Mouse (Mus musculus) spleen, adult 18-20 months (tissue): ENCODE data around the gene Herpud1.
"Not testable (repeated sequence)": the region's sequence is repeated elsewhere in the genome, so short reads cannot be mapped to it uniquely, and the experiment has no call there.

ENCODE experiments used
- DNase-seq, 2 experiments: peaks; one replicate each; pipeline ENCODE4 v3.0.0; 2022; ENCODE audit warnings: mixed read lengths in 2 of 2

Herpud1 gene

GRCm38 (mm10) chr8:94376176-94376575 lies 10.1 kb upstream of the Herpud1 start:
- no peak for DNase-seq

DNA sequence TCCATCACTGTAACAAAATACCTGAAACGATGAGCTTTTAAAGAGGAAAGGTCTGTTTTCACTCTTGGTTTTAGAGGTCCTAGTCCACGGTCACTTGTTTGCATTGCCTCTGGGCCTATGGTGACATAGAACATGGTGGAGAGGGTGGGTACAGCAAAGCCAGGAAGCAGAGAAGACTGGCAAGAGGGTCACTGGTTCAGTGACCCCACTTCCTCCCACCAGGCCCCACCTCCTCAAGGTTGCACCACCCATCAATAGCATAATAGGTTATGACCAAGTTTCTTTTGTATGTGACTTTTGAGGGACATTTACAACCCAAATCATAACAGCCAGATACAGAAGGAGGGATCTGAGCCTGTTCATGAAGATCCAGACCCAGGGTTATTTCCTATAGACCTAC lies 9.7 kb upstream of the Herpud1 start:
- peak in 1 of 2 experiments; percentile 33 for DNase-seq

DNA sequence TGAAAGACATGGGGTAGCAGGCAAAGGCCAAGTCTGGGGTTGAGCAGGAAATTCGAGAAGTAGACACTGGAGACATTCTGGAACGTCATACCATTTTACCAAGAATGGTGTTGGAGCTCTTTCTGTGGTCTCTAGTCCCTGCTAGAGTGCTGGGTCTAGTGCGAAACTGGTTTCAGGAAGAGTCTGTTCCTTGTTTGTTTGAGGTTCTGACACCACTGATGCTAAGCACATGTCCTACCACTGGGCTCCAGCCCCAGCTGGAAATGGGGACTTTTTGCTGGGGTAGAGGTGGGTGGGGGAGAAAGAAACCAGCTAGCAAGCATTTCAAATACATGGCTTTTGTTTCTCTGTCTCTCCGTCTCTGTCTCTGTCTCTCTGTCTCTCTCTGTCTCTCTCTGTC lies 9.2 kb upstream of the Herpud1 start:
- DNase-seq, result no peak

DNA sequence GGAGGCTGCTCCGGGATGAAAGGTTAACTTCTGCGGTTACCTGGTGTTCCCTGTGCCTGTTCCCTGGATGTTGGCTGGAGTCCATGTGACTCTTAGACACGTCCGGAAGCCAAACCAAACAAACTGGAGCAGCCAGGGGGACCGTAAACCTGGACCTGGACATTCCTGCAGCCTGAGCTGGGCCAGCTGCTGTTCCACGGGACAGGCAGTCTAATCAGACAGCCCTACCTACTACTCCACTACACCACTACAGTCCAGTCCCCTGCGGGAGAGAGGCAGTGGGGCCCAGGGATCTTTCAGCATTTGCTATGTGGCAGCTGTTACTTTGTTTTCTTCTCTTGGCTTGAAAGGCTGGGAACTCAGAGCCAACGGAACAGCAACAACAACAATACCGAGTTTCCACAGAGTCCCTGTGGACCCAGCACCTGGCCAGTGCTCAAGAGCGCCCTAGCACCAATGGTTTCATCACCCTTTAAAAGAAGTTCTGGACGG lies 8.5 kb upstream of the Herpud1 start:
- DNase-seq, result no peak

DNA sequence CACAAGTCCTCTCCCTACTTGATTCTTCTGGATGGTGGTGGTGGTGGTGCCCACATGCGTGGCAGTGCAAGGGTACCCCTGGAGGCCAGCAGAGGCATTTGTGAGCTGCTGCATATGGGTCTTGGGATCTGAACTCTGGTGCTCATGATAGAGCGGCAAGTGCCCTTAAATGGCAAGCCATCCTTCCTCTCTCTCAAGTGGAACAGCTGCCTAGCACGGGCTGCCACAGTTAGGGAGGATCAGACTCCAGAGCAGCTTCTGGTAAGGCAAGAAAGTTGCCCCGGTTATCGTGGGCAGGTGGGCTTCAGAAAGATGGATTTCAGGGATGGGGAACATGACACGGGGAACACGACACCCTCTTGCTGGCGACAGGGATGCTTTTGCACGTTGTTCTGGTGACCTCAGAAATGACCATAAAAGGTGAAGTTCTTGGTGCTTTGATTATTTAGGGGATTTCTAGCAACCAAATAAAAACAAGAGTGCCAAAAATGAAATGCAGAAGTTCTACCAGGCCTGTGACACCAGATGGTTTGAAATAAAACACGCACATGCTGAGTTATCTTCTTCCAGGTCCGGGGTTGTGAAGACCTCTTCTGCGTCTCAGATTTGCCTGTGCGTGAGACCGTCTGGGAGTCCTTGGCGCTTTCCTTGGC lies 7.3 kb upstream of the Herpud1 start:
- DNase-seq, result peak in 1 of 2 experiments; percentile 46

- no peak for DNase-seq
These were observed 6.6 kb upstream of the Herpud1 start for GRCm38 (mm10) chr8:94379686-94380085.

GRCm38 (mm10) chr8:94384166-94384565 lies 2.1 kb upstream of the Herpud1 start:
- DNase-seq, result no peak

- DNase-seq, result no peak
These were observed 578 bp upstream of the Herpud1 start for GRCm38 (mm10) chr8:94385506-94386213.

DNA sequence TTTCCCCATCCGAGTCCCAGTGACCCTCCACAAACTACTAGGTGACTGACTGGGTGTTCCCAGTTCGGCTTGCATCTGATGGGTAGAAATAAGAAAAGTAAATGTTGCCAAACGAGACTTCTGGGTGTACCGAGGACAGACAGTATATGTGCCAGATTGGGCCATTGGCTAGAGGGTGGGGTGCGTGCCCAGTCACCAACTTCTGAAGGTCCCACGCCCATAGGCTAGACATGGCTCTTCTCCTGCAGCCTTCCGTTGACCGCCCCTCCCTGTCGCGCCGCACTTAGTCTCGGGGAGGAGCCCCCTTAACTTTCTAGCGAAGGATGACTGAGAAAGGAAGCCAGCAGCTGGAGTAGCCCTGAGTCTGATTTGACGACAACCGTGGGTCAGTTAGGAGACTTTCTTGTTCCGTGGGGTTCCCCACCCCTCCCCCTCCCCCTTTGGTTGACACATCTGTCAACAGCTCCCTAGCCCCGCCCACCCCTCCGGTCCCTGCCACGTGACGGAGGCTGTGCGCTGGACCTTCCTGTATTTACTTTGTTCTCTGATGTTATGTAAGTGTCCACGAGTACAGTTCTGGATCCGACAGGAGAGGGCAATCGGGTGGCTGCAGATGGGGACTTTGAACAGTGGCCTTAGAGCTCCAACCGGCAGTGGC lies 918 bp downstream of the Herpud1 start:
- peak; percentile 68 to 70 for DNase-seq

- no peak for DNase-seq
These were observed 1.5 kb downstream of the Herpud1 start for GRCm38 (mm10) chr8:94387785-94388184.

DNA sequence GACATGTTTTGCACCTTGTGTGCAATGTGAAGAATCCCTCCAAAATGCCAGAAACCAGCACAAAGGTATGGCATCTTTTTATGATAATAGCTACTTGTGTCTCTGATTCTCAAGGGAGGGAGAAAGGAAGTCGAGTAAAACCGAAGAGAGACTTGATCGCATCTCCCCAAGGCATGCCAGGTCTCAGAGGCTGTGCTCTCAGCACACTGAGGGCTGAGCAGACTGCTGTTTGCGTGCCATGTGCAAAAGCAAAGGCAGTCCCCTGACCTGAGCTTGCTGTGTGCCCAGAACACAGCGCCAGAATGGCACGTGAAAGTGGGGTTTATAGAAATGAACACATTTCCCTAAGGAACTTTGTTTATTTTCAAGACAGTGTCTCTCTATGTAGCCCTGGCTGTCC lies 3.3 kb downstream of the Herpud1 start:
- no peak for DNase-seq

DNA sequence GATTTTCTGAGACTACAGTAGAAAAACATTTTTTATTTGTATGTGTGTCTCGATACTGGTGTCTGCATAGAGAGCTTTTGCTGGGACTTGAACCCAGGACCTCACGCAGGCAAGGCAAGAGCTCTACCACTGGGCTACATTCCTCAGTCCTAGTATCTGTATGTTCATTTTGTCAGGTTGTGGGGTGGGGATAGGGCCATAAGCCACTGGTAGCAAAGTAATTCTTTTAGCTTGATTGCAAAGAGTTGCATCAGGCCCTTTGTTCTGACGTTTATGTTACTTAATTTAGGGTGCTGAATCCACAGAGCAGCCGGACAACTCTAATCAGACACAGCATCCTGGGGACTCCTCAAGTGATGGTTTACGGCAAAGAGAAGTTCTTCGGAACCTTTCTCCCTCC lies 4.2 kb downstream of the Herpud1 start:
- no peak for DNase-seq

- no peak for DNase-seq
These were observed 4.7 kb downstream of the Herpud1 start for GRCm38 (mm10) chr8:94390910-94391309.

DNA sequence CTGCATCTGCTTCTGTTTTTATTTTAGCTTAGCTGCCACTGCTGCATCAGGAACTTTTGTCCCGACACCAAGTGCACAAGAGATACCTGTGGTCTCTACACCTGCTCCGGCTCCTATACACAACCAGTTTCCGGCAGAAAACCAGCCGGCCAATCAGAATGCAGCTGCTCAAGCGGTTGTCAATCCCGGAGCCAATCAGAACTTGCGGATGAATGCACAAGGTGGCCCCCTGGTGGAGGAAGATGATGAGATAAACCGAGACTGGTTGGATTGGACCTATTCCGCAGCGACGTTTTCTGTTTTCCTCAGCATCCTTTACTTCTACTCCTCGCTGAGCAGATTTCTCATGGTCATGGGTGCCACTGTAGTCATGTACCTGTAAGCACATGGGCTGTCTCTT lies 5.9 kb downstream of the Herpud1 start:
- peak in 1 of 2 experiments; percentile 56 for DNase-seq

DNA sequence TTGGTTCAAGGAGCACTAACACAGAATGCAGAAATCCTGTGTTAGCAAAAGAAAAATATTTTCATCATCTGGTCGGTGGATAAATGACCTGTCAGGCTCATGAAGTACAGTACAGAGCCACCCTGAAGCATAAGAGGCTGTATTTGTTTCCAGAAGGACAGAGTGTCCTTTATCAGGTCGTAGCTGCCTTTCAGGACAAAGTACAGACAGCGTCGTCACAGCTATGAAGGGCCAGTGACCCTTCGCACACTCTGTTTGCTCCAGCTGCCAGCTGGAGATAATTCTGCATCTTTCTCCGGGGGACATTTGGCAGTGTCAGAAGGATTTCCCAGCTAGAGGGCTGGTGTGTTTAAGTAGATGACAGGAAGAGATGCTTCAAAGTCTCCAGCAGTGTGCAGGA lies 6.4 kb downstream of the Herpud1 start:
- DNase-seq, result no peak

GRCm38 (mm10) chr8:94395851-94396540 lies 9.8 kb downstream of the Herpud1 start:
- no peak for DNase-seq

GRCm38 (mm10) chr8:94396964-94397657 lies 10.9 kb downstream of the Herpud1 start:
- peak in 1 of 2 experiments; percentile 58 for DNase-seq

DNA sequence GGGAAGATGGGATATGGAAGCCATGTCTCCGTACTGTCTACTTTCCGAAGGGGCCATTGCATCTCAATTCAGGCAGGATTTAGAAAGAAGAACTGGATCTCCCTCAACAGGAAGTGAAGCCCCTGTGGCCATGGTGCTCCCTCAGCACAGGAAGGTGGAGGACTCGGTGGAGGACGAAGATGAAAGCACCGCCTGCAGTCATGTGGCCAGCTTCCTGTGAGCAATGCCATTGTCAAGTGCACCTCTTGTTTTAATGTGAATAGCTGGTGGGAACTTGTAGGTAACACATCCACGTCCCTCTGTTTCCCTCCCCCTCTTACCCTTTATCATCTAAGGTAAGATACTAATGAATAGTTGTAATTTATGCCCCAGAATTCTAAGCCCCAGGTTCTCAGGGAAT lies 12.3 kb downstream of the Herpud1 start:
- no peak for DNase-seq

- no peak for DNase-seq
These were observed 13.2 kb downstream of the Herpud1 start for GRCm38 (mm10) chr8:94399361-94399953.

- DNase-seq, result not testable (repeated sequence)
These were observed 13.7 kb downstream of the Herpud1 start for GRCm38 (mm10) chr8:94399957-94400356.

DNA sequence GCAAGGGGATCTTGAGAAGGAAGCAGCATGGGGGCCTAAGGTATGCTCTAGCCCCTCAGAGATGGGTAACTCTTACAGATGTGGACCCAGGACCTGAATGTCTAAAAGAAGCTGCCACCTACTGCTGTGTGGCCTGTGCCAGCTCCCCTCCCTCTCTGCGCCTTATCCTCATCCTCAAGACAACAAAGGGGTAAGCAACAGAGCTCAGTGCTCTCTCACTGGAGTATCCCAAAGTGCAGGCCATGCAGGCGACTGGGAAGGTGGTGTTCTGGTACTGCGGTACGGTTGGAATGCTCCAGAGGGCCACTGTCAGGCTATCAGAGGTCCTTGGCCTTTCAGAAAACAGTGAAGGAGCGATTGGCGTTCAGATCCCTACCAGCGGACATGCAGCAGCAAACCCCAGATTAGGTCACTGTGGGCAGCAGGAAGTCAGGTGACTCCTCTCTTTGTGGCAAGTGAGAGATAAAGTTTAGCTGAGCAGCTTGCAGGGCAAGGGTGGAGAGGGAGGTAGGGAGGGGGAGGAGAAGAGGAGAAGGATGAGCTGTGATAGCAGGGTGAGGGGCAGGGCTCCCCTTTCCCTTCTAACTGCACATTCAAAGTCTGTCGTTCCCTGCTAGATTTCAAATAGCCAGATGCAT lies 22.3 kb downstream of the Herpud1 start:
- no peak for DNase-seq

GRCm38 (mm10) chr8:94409523-94409922 lies 23.3 kb downstream of the Herpud1 start:
- no peak for DNase-seq
